Mouse (Mus musculus): ENCODE data around the gene Gnb2. TPM values are rescaled to one million over a fixed set of nuclear protein-coding genes. Genes with fewer than 3 reads are reported as not detected.

Gnb2 gene
- polyA plus RNA-seq, 1 experiment from 2014 or later: 557 TPM

DNA sequence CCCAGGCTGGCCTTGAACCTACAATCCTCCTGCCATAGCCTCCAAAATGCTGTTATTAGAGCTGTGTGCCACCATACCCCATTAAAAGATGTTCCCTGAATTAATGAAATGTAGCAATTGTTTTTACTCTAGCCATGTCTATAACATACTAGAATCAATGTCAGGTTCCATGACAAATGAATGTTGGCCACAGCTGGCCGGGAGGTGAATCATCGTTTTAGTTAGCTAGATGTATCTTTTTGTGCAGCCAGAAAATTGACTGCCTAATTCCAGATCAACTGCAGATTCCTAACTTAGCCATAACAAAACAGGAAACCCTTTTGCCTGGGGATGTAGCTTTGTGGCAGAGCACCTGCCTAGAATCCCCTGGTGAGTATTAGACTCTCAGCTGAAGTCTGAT is 16.5 kb upstream of the Gnb2 start:
- WGBS: 79% methylated on average over 2 of the region's 2 CpGs
- H3K9ac ChIP-seq (replicated peaks; ENCODE audit: low read depth, low read length): no peak overlapping the region
- no peak for ATAC-seq (ENCODE audit: low read depth)
- no peaks in the 10 kb centered on the region for H3K36me3 ChIP-seq (ENCODE audit: control insufficient read depth, insufficient read depth, low read length)
- H3K27ac ChIP-seq (ENCODE audit: low read depth, low read length): no peak overlapping the region
- no peak overlapping the region for H3K4me3 ChIP-seq (ENCODE audit: low read depth, low read length)
- no peak overlapping the region for H3K4me2 ChIP-seq (ENCODE audit: low read depth, low read length)
- H3K27me3 ChIP-seq (ENCODE audit: control insufficient read depth, insufficient read depth, low read length): no peaks in the 10 kb centered on the region
- H3K4me1 ChIP-seq (ENCODE audit: control insufficient read depth, insufficient read depth, low read length): peaks cover 9% of the 10 kb centered on the region; the same call in 1 of the 2 replicates
- H3K9me3 ChIP-seq (ENCODE audit: control insufficient read depth, low read length): no peaks in the 10 kb centered on the region

DNA sequence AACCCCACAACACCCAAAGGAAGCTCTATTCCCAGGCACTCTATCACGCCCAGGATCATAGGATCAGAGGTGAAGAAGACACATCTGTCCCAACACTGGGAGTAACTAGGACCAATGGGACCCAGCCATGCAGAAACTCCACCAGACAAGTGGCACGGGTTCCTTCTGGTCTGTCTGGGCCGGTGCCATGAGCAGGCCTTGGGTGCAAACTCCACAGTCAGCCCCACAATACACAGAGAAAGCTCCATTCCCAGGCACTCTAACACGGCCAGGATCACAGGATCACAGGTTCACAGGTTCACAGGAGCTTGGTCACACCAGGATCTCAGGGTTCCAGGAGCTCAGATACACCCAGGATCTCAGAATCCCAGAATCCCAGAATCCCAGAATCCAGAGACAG is 12.3 kb upstream of the Gnb2 start:
- Histone ChIP-seq H3K4me2 (ENCODE audit: low read depth, low read length) (no peak overlapping the region), H3K4me1 (ENCODE audit: control insufficient read depth, insufficient read depth, low read length) (no peaks in the 10 kb centered on the region), H3K4me3 (ENCODE audit: low read depth, low read length) (no peak overlapping the region), H3K27me3 (ENCODE audit: control insufficient read depth, insufficient read depth, low read length) (no peaks in the 10 kb centered on the region), H3K9me3 (ENCODE audit: control insufficient read depth, low read length) (no peaks in the 10 kb centered on the region), H3K27ac (ENCODE audit: low read depth, low read length) (no peak overlapping the region), H3K9ac (replicated peaks; ENCODE audit: low read depth, low read length) (no peak overlapping the region), H3K36me3 (ENCODE audit: control insufficient read depth, insufficient read depth, low read length) (no peaks in the 10 kb centered on the region)
- WGBS: 82% methylated on average over 4 of the region's 4 CpGs
- ATAC-seq (ENCODE audit: low read depth): no peak

DNA sequence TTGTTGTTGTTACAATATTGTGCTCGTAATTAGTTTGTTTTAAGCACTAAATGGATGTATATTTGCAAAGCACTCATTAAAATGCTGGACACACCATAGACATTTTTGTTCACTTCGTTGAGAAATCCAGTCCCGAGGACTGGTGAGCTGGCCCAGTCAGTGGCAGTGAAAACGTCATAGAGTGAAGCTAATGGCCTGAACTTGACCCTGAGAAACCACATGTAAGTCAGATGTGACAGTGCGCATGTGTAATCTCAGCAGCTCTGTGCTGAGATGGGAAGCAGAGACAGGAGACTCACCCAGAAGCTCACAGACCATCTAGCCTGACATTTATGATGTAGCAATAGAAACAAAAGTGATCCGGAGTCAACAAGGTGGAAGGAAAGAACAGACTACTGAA is 11.6 kb upstream of the Gnb2 start:
- H3K4me1 ChIP-seq (ENCODE audit: control insufficient read depth, insufficient read depth, low read length): no peaks in the 10 kb centered on the region
- no peaks in the 10 kb centered on the region for H3K27me3 ChIP-seq (ENCODE audit: control insufficient read depth, insufficient read depth, low read length)
- no peak overlapping the region for H3K4me3 ChIP-seq (ENCODE audit: low read depth, low read length)
- H3K4me2 ChIP-seq (ENCODE audit: low read depth, low read length): no peak overlapping the region
- H3K9me3 ChIP-seq (ENCODE audit: control insufficient read depth, low read length): no peaks in the 10 kb centered on the region
- 68% methylated on average over 6 of the region's 6 CpGs for WGBS
- no peak overlapping the region for H3K9ac ChIP-seq (replicated peaks; ENCODE audit: low read depth, low read length)
- H3K27ac ChIP-seq (ENCODE audit: low read depth, low read length): no peak overlapping the region
- no peak for ATAC-seq (ENCODE audit: low read depth)
- H3K36me3 ChIP-seq (ENCODE audit: control insufficient read depth, insufficient read depth, low read length): no peaks in the 10 kb centered on the region

DNA sequence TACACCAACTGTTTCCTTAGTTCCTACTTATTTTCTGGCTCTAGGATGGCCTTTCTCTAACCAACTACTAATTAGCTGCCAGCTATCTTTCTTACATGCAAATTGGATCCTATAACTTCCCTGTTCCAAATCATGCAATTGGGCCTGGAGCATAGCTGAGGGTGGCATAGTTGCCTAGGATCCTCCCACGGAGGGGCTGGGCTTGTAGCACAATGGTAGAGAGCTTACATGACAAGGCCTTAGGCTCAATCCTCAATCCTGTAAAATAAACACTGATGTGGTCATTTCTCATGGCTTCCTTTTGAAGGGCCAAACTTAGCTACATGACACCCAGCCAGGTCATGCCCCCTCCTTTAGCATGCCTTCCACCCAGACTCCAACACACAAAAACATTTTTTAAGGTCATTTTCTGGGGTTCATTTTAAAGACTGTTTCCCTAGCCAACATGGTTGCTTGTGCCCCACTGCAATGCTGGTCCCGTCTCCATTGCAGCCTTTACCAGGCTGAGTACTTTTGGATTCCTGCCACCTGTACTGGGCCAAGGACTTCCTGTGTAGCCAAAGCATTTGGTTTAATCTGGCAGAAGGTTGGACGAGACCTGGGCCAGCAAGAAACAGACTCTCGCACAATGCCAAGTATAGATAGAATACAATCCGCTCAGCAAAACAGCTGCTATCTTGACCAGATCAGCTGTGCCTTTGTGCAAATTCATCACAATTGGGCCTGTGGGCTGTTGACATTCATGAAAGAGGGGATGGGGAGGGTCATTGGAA is 8.6 kb upstream of the Gnb2 start:
- Histone ChIP-seq H3K9ac (replicated peaks; ENCODE audit: low read depth, low read length) (no peak overlapping the region), H3K4me2 (ENCODE audit: low read depth, low read length) (no peak overlapping the region), H3K36me3 (ENCODE audit: control insufficient read depth, insufficient read depth, low read length) (no peaks in the 10 kb centered on the region), H3K4me3 (ENCODE audit: low read depth, low read length) (no peak overlapping the region), H3K9me3 (ENCODE audit: control insufficient read depth, low read length) (no peaks in the 10 kb centered on the region), H3K27ac (ENCODE audit: low read depth, low read length) (no peak overlapping the region), H3K4me1 (ENCODE audit: control insufficient read depth, insufficient read depth, low read length) (no peaks in the 10 kb centered on the region), H3K27me3 (ENCODE audit: control insufficient read depth, insufficient read depth, low read length) (no peaks in the 10 kb centered on the region)
- no peak for ATAC-seq (ENCODE audit: low read depth)
- WGBS: 74% methylated on average over 5 of the region's 5 CpGs

DNA sequence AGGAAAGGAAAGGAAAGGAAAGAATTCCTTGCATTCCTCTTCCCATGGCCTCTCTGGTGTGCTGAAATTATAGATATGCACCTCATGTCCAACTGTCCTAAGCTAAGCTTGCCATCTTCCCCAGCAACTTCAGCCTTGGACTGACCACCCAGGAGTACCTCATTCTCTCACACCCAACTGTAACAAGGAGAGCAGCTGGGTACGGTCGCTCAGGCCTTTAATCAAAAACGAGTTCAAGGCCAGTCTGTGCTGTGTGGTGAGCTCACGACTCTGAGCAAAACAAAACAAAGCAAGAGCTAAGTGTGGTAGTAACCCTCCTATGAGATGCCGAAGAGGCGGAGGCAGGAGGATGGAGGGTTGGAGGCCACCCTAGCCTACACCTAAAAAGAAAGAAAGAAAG is 7.7 kb upstream of the Gnb2 start:
- H3K27me3 ChIP-seq (ENCODE audit: control insufficient read depth, insufficient read depth, low read length): no peaks in the 10 kb centered on the region
- no peaks in the 10 kb centered on the region for H3K4me1 ChIP-seq (ENCODE audit: control insufficient read depth, insufficient read depth, low read length)
- H3K9me3 ChIP-seq (ENCODE audit: control insufficient read depth, low read length): no peaks in the 10 kb centered on the region
- no peak overlapping the region for H3K9ac ChIP-seq (replicated peaks; ENCODE audit: low read depth, low read length)
- 73% methylated on average over 6 of the region's 6 CpGs for WGBS
- no peak for ATAC-seq (ENCODE audit: low read depth)
- H3K4me2 ChIP-seq (ENCODE audit: low read depth, low read length): no peak overlapping the region
- H3K4me3 ChIP-seq (ENCODE audit: low read depth, low read length): no peak overlapping the region
- H3K27ac ChIP-seq (ENCODE audit: low read depth, low read length): no peak overlapping the region
- no peaks in the 10 kb centered on the region for H3K36me3 ChIP-seq (ENCODE audit: control insufficient read depth, insufficient read depth, low read length)

DNA sequence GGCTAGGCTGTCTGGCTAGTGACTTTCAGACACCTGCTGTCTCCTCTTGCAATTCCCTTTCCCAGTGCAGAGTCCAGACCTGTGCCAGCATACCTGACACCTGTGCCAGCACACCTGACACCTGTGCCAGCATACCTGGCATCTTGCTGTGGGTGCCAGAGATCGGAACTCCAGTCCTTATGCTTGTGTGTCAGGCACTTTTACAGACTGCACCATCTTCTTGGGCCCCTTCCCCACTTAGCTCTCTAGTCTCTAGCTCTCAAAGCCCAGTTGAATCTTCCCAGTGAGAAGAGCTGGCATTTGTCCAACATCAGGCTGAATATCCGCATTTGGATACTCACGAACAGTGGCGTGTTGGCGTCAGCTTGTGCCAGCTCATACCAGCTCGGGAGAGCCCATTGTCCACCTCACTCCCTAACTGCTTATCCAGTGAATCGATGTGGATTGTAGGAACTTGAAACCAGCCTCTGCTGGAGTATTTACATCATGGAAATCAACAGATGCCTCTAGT is 6.0 kb upstream of the Gnb2 start:
- Histone ChIP-seq H3K9me3 (ENCODE audit: control insufficient read depth, low read length) (no peaks in the 10 kb centered on the region), H3K4me2 (ENCODE audit: low read depth, low read length) (no peak overlapping the region), H3K36me3 (ENCODE audit: control insufficient read depth, insufficient read depth, low read length) (no peaks in the 10 kb centered on the region), H3K4me3 (ENCODE audit: low read depth, low read length) (no peak overlapping the region), H3K27ac (ENCODE audit: low read depth, low read length) (no peak overlapping the region), H3K27me3 (ENCODE audit: control insufficient read depth, insufficient read depth, low read length) (no peaks in the 10 kb centered on the region), H3K4me1 (ENCODE audit: control insufficient read depth, insufficient read depth, low read length) (no peaks in the 10 kb centered on the region), H3K9ac (replicated peaks; ENCODE audit: low read depth, low read length) (no peak overlapping the region)
- no peak; the same call in 1 of the 2 replicates for ATAC-seq (ENCODE audit: low read depth)
- WGBS: 53% methylated on average over 7 of the region's 7 CpGs

DNA sequence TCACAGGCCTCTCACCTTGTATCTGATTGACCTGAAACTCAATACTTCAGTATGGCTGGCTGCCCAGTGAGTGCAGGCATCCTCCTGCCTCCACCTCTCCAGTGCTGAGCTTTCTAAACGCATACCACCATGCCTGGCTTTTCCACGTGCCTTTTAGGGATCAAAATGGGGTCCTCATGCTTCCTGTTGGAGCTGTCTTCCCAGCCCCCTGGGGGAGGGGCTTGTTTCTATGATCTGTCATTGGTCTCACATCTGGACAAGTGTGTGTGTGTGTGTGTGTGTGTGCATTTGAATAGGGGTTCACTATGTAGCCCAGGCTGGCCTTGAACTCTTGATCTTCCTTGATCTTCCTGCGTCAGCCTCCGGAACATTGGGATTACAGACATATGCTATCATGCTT is 4.2 kb upstream of the Gnb2 start:
- 60% methylated on average over 4 of the region's 4 CpGs for WGBS
- Histone ChIP-seq H3K9me3 (ENCODE audit: control insufficient read depth, low read length) (no peaks in the 10 kb centered on the region), H3K4me3 (ENCODE audit: low read depth, low read length) (no peak overlapping the region), H3K9ac (replicated peaks; ENCODE audit: low read depth, low read length) (no peak overlapping the region), H3K36me3 (ENCODE audit: control insufficient read depth, insufficient read depth, low read length) (no peaks in the 10 kb centered on the region), H3K4me1 (ENCODE audit: control insufficient read depth, insufficient read depth, low read length) (no peaks in the 10 kb centered on the region), H3K27me3 (ENCODE audit: control insufficient read depth, insufficient read depth, low read length) (no peaks in the 10 kb centered on the region), H3K4me2 (ENCODE audit: low read depth, low read length) (no peak overlapping the region), H3K27ac (ENCODE audit: low read depth, low read length) (no peak overlapping the region)
- ATAC-seq (ENCODE audit: low read depth): no peak

DNA sequence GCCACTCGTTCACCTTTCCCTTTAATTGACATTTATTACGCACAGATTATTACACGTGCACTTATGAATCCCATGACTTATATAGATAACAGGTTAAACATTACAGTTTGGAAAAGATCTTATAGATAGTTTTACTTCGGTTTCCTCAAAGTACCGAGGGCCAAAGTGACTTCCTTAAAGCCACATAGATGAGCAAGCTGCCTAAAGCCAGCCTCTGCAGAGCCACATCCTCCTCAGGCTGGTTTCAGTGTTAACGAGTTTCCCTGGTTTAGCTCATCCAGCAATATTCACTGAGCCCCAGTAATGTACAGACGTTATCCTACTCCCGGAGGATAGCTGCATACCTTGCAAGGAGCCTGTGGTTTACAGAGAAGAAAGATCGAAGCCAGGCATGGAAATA is 2.0 kb upstream of the Gnb2 start:
- H3K4me1 ChIP-seq (ENCODE audit: control insufficient read depth, insufficient read depth, low read length): no peaks in the 10 kb centered on the region
- H3K27ac ChIP-seq (ENCODE audit: low read depth, low read length): no peak overlapping the region
- H3K36me3 ChIP-seq (ENCODE audit: control insufficient read depth, insufficient read depth, low read length): no peaks in the 10 kb centered on the region; the same call in 1 of the 2 replicates
- no peak overlapping the region for H3K4me3 ChIP-seq (ENCODE audit: low read depth, low read length)
- no peaks in the 10 kb centered on the region for H3K27me3 ChIP-seq (ENCODE audit: control insufficient read depth, insufficient read depth, low read length)
- H3K9ac ChIP-seq (replicated peaks; ENCODE audit: low read depth, low read length): no peak overlapping the region
- no peak for ATAC-seq (ENCODE audit: low read depth)
- no peaks in the 10 kb centered on the region for H3K9me3 ChIP-seq (ENCODE audit: control insufficient read depth, low read length)
- 89% methylated on average over 9 of the region's 9 CpGs for WGBS
- no peak overlapping the region for H3K4me2 ChIP-seq (ENCODE audit: low read depth, low read length)

DNA sequence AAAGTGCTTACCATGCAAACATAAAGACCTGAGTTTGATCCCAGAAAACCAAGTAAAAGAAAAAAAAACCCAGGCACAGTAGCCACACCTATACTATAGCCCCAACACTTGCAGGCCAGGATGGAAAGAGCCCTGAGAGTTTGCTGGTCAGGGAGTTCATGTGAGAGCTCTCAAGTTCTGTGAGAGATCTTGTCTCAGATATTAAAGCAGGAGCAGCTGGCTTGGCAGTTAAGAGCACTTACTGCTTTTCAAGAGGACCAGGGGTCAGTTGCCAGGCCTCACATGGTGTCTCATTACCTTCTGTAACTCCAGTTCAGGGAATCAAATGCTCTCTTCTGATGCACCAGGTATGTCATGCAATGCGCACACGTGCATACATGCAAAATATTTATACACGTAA is 1.5 kb upstream of the Gnb2 start:
- WGBS: 96% methylated on average over 3 of the region's 3 CpGs
- H3K27me3 ChIP-seq (ENCODE audit: control insufficient read depth, insufficient read depth, low read length): no peaks in the 10 kb centered on the region
- H3K9me3 ChIP-seq (ENCODE audit: control insufficient read depth, low read length): no peaks in the 10 kb centered on the region
- no peak overlapping the region for H3K4me2 ChIP-seq (ENCODE audit: low read depth, low read length)
- H3K27ac ChIP-seq (ENCODE audit: low read depth, low read length): no peak overlapping the region
- H3K36me3 ChIP-seq (ENCODE audit: control insufficient read depth, insufficient read depth, low read length): peaks cover under 1% of the 10 kb centered on the region
- H3K9ac ChIP-seq (replicated peaks; ENCODE audit: low read depth, low read length): no peak overlapping the region
- ATAC-seq (ENCODE audit: low read depth): no peak
- H3K4me3 ChIP-seq (ENCODE audit: low read depth, low read length): no peak overlapping the region
- H3K4me1 ChIP-seq (ENCODE audit: control insufficient read depth, insufficient read depth, low read length): peaks cover 2% of the 10 kb centered on the region; the same call in 1 of the 2 replicates

Data from neural tube, embryonic 14.5 days (tissue).